Mouse (Mus musculus) forebrain, embryonic 14.5 days (tissue): ENCODE data around the gene Hoxb8. TPM values are rescaled to one million over a fixed set of nuclear protein-coding genes. Genes with fewer than 3 reads are reported as not detected.

Source experiments
- ATAC-seq: fragments of 200-750 bp; cut with Nextera tagmentation; 2 replicates; pipeline ENCODE4 v1.8.0; 2017; ENCODE audit warnings: mild to moderate bottlenecking, moderate library complexity
- DNase-seq: peaks from one replicate; pipeline ENCODE4 v3.0.0-alpha.2; 2015; ENCODE audit warnings: low spot score
- H3K27ac ChIP-seq: fragments of 300-500 bp; sonication (generic); 2 replicates; pipeline ENCODE4 v1.5.1; 2014; ENCODE audit warnings: low read depth, mild to moderate bottlenecking, control low read depth, low read length, moderate library complexity
- H3K27me3 ChIP-seq: fragments of 300-500 bp; sonication (generic); replicated peaks from 2 replicates; pipeline ENCODE4 v1.6.1; 2014; ENCODE audit warnings: low read length, control low read depth, mixed read lengths; ENCODE audit not compliant: control insufficient read depth, insufficient read depth
- H3K36me3 ChIP-seq: fragments of 300-500 bp; sonication (generic); 2 replicates; pipeline ENCODE4 v1.6.1; 2014; ENCODE audit warnings: low read length, control low read depth; ENCODE audit not compliant: control insufficient read depth, insufficient read depth
- H3K4me1 ChIP-seq: fragments of 300-500 bp; sonication (generic); 2 replicates; pipeline ENCODE4 v1.6.1; 2014; ENCODE audit warnings: antibody characterized with exemption, low read length, control low read depth; ENCODE audit not compliant: control insufficient read depth, insufficient read depth
- H3K4me2 ChIP-seq: fragments of 300-500 bp; sonication (generic); 2 replicates; pipeline ENCODE4 v1.6.1; 2014; ENCODE audit warnings: mild to moderate bottlenecking, control low read depth, low read length
- H3K4me3 ChIP-seq: fragments of 300-500 bp; sonication (generic); 2 replicates; pipeline ENCODE4 v1.5.1; 2014; ENCODE audit warnings: low read depth, low read length, control low read depth
- H3K9ac ChIP-seq: fragments of 300-500 bp; sonication (generic); 2 replicates; pipeline ENCODE4 v1.6.1; 2014; ENCODE audit warnings: mild to moderate bottlenecking, low read length, control low read depth, moderate library complexity
- H3K9me3 ChIP-seq: fragments of 300-500 bp; sonication (generic); replicated peaks from 2 replicates; pipeline ENCODE4 v1.6.1; 2016; ENCODE audit warnings: low read length, control low read depth, mixed read lengths; ENCODE audit not compliant: control insufficient read depth
- WGBS: fragments of 180-500 bp; shearing (Covaris S2); extraction: QIAGEN DNeasy Blood & Tissue Kit; methylation state at CpG from one replicate; pipeline ENCODE4 v1.1.7; 2014; 5-methylcytosine and 5-hydroxymethylcytosine counted together
- polyA plus RNA-seq: library from polyadenylated mRNA; unstranded; fragments of >200 nt; fragmentation: Nextera tagmentation; extraction: Ambion mirVana; gene quantifications from 2 replicates; pipeline ENCODE4 v1.2.1, GENCODE M21; 2014

Hoxb8 gene
- polyA plus RNA-seq, 1 experiment from 2014 or later, result not detected

- H3K27me3 ChIP-seq, result peaks cover 100% of the 10 kb centered on the region
- DNase-seq (no peak), ATAC-seq (no peak)
- H3K4me3 ChIP-seq, result no peak overlapping the region
- no peak overlapping the region for H3K4me2 ChIP-seq
- no peak overlapping the region for H3K27ac ChIP-seq
- no peaks in the 10 kb centered on the region for H3K36me3 ChIP-seq
- no peak overlapping the region for H3K9ac ChIP-seq
- 5% methylated on average over 18 of the region's 18 CpGs for WGBS
- H3K9me3 ChIP-seq, result no peaks in the 10 kb centered on the region
- no peaks in the 10 kb centered on the region for H3K4me1 ChIP-seq
Observed at GRCm38 (mm10) chr11:96316696-96317607, 35.2 kb downstream of the Hoxb8 start.

DNA sequence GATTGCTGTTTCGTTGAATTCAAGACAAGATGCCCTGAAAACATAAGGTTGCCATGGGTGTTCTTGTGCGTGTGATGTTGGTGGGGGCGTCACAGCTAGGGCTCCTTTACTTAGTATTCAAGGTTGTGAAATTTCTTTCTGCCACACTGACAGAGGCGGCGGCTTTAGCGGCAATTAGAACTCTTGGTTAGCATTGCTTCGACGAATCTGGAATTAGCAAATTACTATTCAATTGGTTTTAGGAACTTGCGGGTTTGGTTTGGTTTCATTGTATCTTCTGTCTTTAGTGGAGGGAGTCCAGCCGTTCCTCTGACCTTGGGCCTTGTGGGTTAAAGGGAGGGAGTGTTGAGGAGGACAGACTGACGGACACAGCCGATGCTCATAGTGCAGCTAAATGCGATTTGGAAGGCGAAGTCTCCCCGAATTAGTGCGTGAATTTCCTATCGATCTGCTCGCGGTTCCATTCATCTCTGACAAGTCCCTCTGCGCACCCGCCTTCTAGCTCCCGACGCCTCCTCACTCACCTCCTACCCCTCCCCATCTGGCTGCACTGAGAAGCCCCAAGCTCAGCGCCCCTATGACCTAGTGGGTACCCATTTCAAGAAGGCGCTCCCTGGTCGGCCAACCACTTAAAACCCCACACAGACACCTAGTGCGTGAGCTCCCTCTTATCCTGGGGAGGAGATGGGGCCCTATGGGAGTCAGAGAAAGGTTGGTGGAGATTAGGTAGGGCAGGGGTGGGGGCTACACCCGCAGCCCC lies 36.1 kb downstream of the Hoxb8 start, which contains the start of gene Hoxb4:
Gene Hoxb4 (plus strand): TSS at position 660 of the 760 bp plus-strand sequence.
- under 1% methylated on average over 28 of the region's 28 CpGs for WGBS
- no peaks in the 10 kb centered on the region for H3K36me3 ChIP-seq

DNA sequence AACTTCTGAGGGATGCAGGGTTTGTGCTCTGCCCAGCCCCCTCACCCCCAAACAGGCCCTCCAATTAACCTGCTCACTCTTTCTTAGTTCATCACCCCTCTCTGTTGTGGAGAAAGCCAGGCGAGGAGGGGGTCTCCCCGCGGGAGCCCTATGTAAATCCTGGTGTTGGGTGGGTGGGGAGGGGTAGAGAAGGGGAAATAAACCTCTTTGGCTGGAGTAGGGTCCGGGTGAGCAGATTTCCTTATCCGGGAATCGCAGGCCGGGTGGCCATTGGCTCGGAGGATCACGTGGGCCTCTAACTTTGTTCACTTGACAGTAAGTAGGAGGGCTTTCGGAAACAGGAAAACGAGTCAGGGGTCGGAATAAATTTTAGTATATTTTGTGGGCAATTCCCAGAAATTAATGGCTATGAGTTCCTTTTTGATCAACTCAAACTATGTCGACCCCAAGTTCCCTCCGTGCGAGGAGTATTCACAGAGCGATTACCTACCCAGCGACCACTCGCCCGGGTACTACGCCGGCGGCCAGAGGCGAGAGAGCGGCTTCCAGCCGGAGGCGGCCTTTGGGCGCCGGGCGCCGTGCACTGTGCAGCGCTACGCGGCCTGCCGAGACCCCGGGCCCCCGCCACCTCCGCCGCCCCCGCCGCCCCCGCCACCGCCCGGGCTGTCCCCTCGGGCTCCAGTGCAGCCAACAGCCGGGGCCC lies 36.8 kb downstream of the Hoxb8 start:
- DNase-seq (no peak), ATAC-seq (no peak)
- Histone ChIP-seq H3K4me2 (peak overlapping the region; percentile 31), H3K4me3 (peak overlapping the region; percentile 6; the same call in 1 of the 2 replicates), H3K9ac (no peak overlapping the region), H3K27me3 (peaks cover 100% of the 10 kb centered on the region), H3K27ac (no peak overlapping the region), H3K4me1 (no peaks in the 10 kb centered on the region), H3K9me3 (no peaks in the 10 kb centered on the region), H3K36me3 (no peaks in the 10 kb centered on the region)
- 2% methylated on average over 43 of the region's 45 CpGs for WGBS

More for the DNA sequence above, 36.1 kb downstream of the Hoxb8 start, which contains the start of gene Hoxb4:
- H3K9ac ChIP-seq, result no peak within 1 kb of the TSS
- DNase-seq (no peak), ATAC-seq (no peak)
- H3K4me2 ChIP-seq, result peak within 1 kb of the TSS; percentile 31
- peaks cover 100% of the 10 kb centered on the region for H3K27me3 ChIP-seq
- peak within 1 kb of the TSS; percentile 6; the same call in 1 of the 2 replicates for H3K4me3 ChIP-seq
- H3K27ac ChIP-seq, result no peak within 1 kb of the TSS
- no peaks in the 10 kb centered on the region for H3K9me3 ChIP-seq
- no peaks in the 10 kb centered on the region for H3K4me1 ChIP-seq

DNA sequence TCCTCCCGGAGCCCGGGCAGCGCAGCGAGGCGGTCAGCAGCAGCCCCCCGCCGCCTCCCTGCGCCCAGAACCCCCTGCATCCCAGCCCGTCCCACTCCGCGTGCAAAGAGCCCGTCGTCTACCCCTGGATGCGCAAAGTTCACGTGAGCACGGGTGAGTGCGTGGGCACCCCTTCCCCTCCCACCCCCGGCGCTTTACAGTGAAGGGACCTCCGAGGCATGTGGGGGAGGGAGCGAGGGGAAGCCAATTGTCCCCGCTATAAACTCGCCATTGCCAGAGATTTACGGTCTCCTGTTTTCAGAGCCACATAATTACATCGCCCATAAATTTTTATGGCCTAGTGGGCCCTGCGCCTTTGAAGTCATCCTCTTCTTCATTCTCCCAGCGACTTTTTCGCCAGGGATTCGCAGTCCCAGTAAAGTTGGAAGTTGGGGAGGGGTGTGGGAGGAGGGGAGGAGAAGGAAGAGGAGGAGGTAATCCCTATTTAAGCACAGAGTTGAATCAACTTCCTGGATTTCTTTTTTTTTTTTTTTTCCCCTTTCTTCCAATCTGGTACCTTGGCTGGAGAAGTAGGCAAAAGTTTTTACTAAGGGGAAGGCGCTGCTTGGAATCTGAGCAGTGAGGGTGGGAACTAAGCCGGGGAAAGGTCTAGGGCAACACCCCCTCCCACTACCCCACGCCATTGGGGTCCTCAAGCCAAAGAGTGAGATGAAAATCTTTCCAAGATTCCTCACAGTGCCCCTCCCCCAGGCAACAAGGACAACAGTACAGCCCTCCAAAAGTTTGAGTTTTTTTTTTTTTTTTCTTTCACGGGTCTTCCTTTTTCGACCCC lies 37.6 kb downstream of the Hoxb8 start:
- peak overlapping the region; percentile 31 for H3K4me2 ChIP-seq
- no peak overlapping the region for H3K27ac ChIP-seq
- no peaks in the 10 kb centered on the region for H3K9me3 ChIP-seq
- H3K4me3 ChIP-seq, result peak overlapping the region; percentile 6; the same call in 1 of the 2 replicates
- H3K4me1 ChIP-seq, result no peaks in the 10 kb centered on the region
- no peaks in the 10 kb centered on the region for H3K36me3 ChIP-seq
- WGBS, result 0% methylated on average over 29 of the region's 34 CpGs
- no peak for ATAC-seq
- peaks cover 100% of the 10 kb centered on the region for H3K27me3 ChIP-seq
- no peak for DNase-seq
- no peak overlapping the region for H3K9ac ChIP-seq

DNA sequence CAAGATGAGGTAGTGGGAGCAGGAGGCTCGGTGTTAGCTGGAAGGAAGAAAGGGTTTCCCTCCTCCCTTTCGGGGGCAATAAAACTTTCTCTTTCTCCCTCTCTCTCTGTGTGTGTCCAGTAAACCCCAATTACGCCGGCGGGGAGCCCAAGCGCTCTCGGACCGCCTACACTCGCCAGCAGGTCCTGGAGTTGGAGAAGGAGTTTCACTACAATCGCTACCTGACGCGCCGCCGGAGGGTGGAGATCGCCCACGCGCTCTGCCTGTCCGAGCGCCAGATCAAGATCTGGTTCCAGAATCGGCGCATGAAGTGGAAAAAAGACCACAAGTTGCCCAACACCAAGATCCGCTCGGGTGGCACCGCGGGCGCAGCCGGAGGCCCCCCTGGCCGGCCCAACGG lies 38.2 kb downstream of the Hoxb8 start:
- no peaks in the 10 kb centered on the region for H3K36me3 ChIP-seq
- ATAC-seq (no peak), DNase-seq (no peak)
- WGBS, result under 1% methylated on average over 29 of the region's 29 CpGs
- H3K4me3 ChIP-seq, result no peak overlapping the region
- no peaks in the 10 kb centered on the region for H3K4me1 ChIP-seq
- no peak overlapping the region for H3K4me2 ChIP-seq
- peaks cover 100% of the 10 kb centered on the region for H3K27me3 ChIP-seq
- H3K9ac ChIP-seq, result no peak overlapping the region
- H3K9me3 ChIP-seq, result no peaks in the 10 kb centered on the region
- no peak overlapping the region for H3K27ac ChIP-seq

DNA sequence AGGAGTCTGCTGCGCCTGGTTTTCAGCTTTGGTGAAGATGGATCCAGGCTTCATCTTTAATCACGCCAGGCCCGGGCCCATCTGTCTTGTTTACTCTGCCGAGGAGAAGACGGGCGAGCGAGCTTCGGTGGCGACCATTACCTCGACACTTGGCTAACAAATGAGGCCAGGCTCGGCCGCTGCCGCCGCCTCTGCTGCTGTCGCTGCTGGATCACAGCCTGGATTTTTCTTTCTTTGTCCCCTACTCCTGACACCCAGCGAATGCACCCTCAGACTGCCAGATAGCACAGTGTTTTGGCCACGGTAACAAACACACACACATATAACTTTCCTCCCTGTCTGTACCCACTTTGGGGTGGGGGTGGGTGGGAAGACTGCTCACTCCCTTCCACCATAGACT lies 39.0 kb downstream of the Hoxb8 start:
- ATAC-seq (no peak), DNase-seq (no peak)
- H3K4me1 ChIP-seq, result no peaks in the 10 kb centered on the region
- WGBS, result 4% methylated on average over 17 of the region's 17 CpGs
- no peak overlapping the region for H3K4me2 ChIP-seq
- no peak overlapping the region for H3K9ac ChIP-seq
- peaks cover 100% of the 10 kb centered on the region for H3K27me3 ChIP-seq
- H3K27ac ChIP-seq, result no peak overlapping the region
- no peak overlapping the region for H3K4me3 ChIP-seq
- no peaks in the 10 kb centered on the region for H3K36me3 ChIP-seq
- H3K9me3 ChIP-seq, result no peaks in the 10 kb centered on the region

- H3K27me3 ChIP-seq, result peaks cover 100% of the 10 kb centered on the region
- H3K9ac ChIP-seq, result no peak overlapping the region
- no peak for DNase-seq
- no peak overlapping the region for H3K4me3 ChIP-seq
- H3K4me2 ChIP-seq, result no peak overlapping the region
- no peak for ATAC-seq
- WGBS, result 6% methylated on average over 5 of the region's 5 CpGs
- no peaks in the 10 kb centered on the region for H3K9me3 ChIP-seq
- H3K36me3 ChIP-seq, result no peaks in the 10 kb centered on the region
- no peak overlapping the region for H3K27ac ChIP-seq
- no peaks in the 10 kb centered on the region for H3K4me1 ChIP-seq
Observed at GRCm38 (mm10) chr11:96321846-96322245, 40.1 kb downstream of the Hoxb8 start.

DNA sequence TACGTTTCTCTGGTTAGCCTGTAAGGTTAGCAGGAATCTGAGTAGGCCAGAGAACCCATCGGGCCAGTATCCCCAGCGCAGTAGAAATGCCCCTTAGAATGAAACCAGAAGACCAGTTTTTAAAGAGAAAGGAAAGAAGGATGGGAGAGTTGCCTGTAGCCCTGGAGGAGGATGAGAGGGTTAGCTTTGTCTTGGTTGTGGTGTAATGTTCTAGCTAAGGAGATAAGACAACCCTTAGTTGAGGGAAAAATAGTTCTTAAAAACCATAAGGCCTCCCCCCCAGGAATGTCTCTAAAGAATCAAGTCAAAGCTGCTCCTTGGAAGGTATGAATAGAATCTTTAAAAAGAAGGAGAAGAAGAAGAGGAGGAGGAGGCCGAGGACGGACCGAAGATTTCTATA lies 41.0 kb downstream of the Hoxb8 start:
- no peak overlapping the region for H3K4me3 ChIP-seq
- H3K9me3 ChIP-seq, result no peaks in the 10 kb centered on the region
- H3K27ac ChIP-seq, result no peak overlapping the region
- DNase-seq (no peak), ATAC-seq (no peak)
- H3K9ac ChIP-seq, result no peak overlapping the region
- no peak overlapping the region for H3K4me2 ChIP-seq
- peaks cover 100% of the 10 kb centered on the region for H3K27me3 ChIP-seq
- H3K36me3 ChIP-seq, result no peaks in the 10 kb centered on the region
- no peaks in the 10 kb centered on the region for H3K4me1 ChIP-seq
- WGBS, result 0% methylated on average over 6 of the region's 6 CpGs
